Mouse (Mus musculus) embryonic facial prominence, embryonic 10.5 days (tissue): ENCODE measurements around the gene Gpr171. TPM values are rescaled to one million over a fixed set of nuclear protein-coding genes. Genes with fewer than 3 reads are reported as not detected.
"Not testable (repeated sequence)": the region's sequence is repeated elsewhere in the genome, so short reads cannot be mapped to it uniquely, and the experiment has no call there.

ENCODE experiments used
- DNase-seq: peaks from one replicate; pipeline ENCODE4 v3.0.0-alpha.2; 2017; ENCODE audit warnings: low spot score
- H3K27ac ChIP-seq: fragments of 300-500 bp; sonication (generic); replicated peaks from 2 replicates; pipeline ENCODE4 v1.5.1; 2016; ENCODE audit warnings: mild to moderate bottlenecking
- H3K27me3 ChIP-seq: fragments of 300-500 bp; sonication (generic); replicated peaks from 2 replicates; pipeline ENCODE4 v1.6.1; 2016; ENCODE audit warnings: low read depth, mild to moderate bottlenecking; ENCODE audit not compliant: poor library complexity, severe bottlenecking
- H3K36me3 ChIP-seq: fragments of 300-500 bp; sonication (generic); replicated peaks from 2 replicates; pipeline ENCODE4 v1.6.1; 2016; ENCODE audit warnings: mild to moderate bottlenecking, moderate library complexity
- H3K4me1 ChIP-seq: fragments of 300-500 bp; sonication (generic); 2 replicates; pipeline ENCODE4 v1.6.1; 2016
- H3K4me3 ChIP-seq: fragments of 300-500 bp; sonication (generic); 2 replicates; pipeline ENCODE4 v1.5.1; 2016; ENCODE audit warnings: mild to moderate bottlenecking, moderate library complexity
- H3K9me3 ChIP-seq: fragments of 300-500 bp; sonication (generic); 2 replicates; pipeline ENCODE4 v1.6.1; 2016; ENCODE audit warnings: mild to moderate bottlenecking
- WGBS: fragments of 180-500 bp; shearing (Covaris S2); methylation state at CpG from one replicate; pipeline ENCODE4 v1.1.7; 2016; 5-methylcytosine and 5-hydroxymethylcytosine counted together
- polyA plus RNA-seq: library from polyadenylated mRNA; unstranded; fragments of >200 nt; fragmentation: Nextera tagmentation; extraction: Ambion mirVana; gene quantifications from 2 replicates; pipeline ENCODE4 v1.2.1, GENCODE M21; 2016

Gene Gpr171
- 1.1 TPM in 2 replicates for polyA plus RNA-seq

- DNase-seq, result no peak
- 78% methylated on average over 6 of the region's 6 CpGs for WGBS
Measured at GRCm38 (mm10) chr3:59101218-59101986, at the start of gene Gpr171. Gpr171 (minus strand) TSS chr3:59101821.

GRCm38 (mm10) chr3:59150624-59151023 is 49.0 kb upstream of the Gpr171 start:
- WGBS, result 98% methylated on average over 2 of the region's 2 CpGs
- Histone ChIP-seq H3K9me3 (no peaks in the 10 kb centered on the region), H3K4me3 (no peak overlapping the region), H3K27me3 (no peaks in the 10 kb centered on the region), H3K27ac (no peak overlapping the region), H3K4me1 (no peaks in the 10 kb centered on the region), H3K36me3 (no peaks in the 10 kb centered on the region)
- no peak for DNase-seq

More at GRCm38 (mm10) chr3:59101218-59101986, at the start of gene Gpr171:
- Histone ChIP-seq H3K27ac (no peak within 1 kb of the TSS; the same call in 1 of the 2 replicates), H3K4me3 (no peak within 1 kb of the TSS), H3K27me3 (no peaks in the 10 kb centered on the region), H3K36me3 (no peaks in the 10 kb centered on the region), H3K9me3 (no peaks in the 10 kb centered on the region), H3K4me1 (no peaks in the 10 kb centered on the region)

- no peak overlapping the region for H3K4me3 ChIP-seq
- H3K9me3 ChIP-seq, result no peaks in the 10 kb centered on the region
- no peaks in the 10 kb centered on the region for H3K4me1 ChIP-seq
- no peaks in the 10 kb centered on the region for H3K27me3 ChIP-seq
- H3K27ac ChIP-seq, result no peak overlapping the region
- no peak for DNase-seq
- no peaks in the 10 kb centered on the region for H3K36me3 ChIP-seq
Measured at GRCm38 (mm10) chr3:59149646-59150045, 48.0 kb upstream of the Gpr171 start.

GRCm38 (mm10) chr3:59145194-59145593 is 43.6 kb upstream of the Gpr171 start:
- DNase-seq, result no peak
- no peak overlapping the region for H3K4me3 ChIP-seq
- no peak overlapping the region for H3K27ac ChIP-seq
- no peaks in the 10 kb centered on the region for H3K9me3 ChIP-seq
- H3K4me1 ChIP-seq, result 0 out of 2 replicates have a peak, but pooled peaks cover 3% of the 10 kb centered on the region
- H3K36me3 ChIP-seq, result no peaks in the 10 kb centered on the region
- H3K27me3 ChIP-seq, result no peaks in the 10 kb centered on the region
- WGBS, result 73% methylated on average over 5 of the region's 5 CpGs

- 0 out of 2 replicates have a peak, but pooled peaks cover 3% of the 10 kb centered on the region for H3K4me1 ChIP-seq
- no peak overlapping the region for H3K27ac ChIP-seq
- H3K36me3 ChIP-seq, result no peaks in the 10 kb centered on the region
- DNase-seq, result no peak
- H3K4me3 ChIP-seq, result no peak overlapping the region
- WGBS, result 76% methylated on average over 8 of the region's 8 CpGs
- H3K27me3 ChIP-seq, result no peaks in the 10 kb centered on the region
- no peaks in the 10 kb centered on the region for H3K9me3 ChIP-seq
Measured at GRCm38 (mm10) chr3:59141507-59142305, 40.1 kb upstream of the Gpr171 start.

GRCm38 (mm10) chr3:59140941-59141340 is 39.3 kb upstream of the Gpr171 start:
- not testable (repeated sequence) for DNase-seq

GRCm38 (mm10) chr3:59140115-59140514 is 38.5 kb upstream of the Gpr171 start:
- Histone ChIP-seq H3K27me3 (no peaks in the 10 kb centered on the region), H3K4me1 (0 out of 2 replicates have a peak, but pooled peaks cover 3% of the 10 kb centered on the region), H3K9me3 (no peaks in the 10 kb centered on the region), H3K36me3 (no peaks in the 10 kb centered on the region), H3K4me3 (no peak overlapping the region), H3K27ac (no peak overlapping the region)
- WGBS, result 71% methylated on average over 2 of the region's 2 CpGs
- no peak for DNase-seq

More at GRCm38 (mm10) chr3:59140941-59141340, 39.3 kb upstream of the Gpr171 start:
- 94% methylated on average over 4 of the region's 4 CpGs for WGBS
- H3K9me3 ChIP-seq, H3K36me3 ChIP-seq, H3K4me1 ChIP-seq, H3K27me3 ChIP-seq, H3K4me3 ChIP-seq, H3K27ac ChIP-seq: not testable (repeated sequence)

GRCm38 (mm10) chr3:59139651-59140051 is 38.0 kb upstream of the Gpr171 start:
- H3K36me3 ChIP-seq, result no peaks in the 10 kb centered on the region
- H3K9me3 ChIP-seq, result no peaks in the 10 kb centered on the region
- no peak overlapping the region for H3K27ac ChIP-seq
- H3K4me3 ChIP-seq, result no peak overlapping the region
- DNase-seq, result no peak
- H3K4me1 ChIP-seq, result 0 out of 2 replicates have a peak, but pooled peaks cover 3% of the 10 kb centered on the region
- no peaks in the 10 kb centered on the region for H3K27me3 ChIP-seq

GRCm38 (mm10) chr3:59138946-59139468 is 37.4 kb upstream of the Gpr171 start:
- no peaks in the 10 kb centered on the region for H3K9me3 ChIP-seq
- no peaks in the 10 kb centered on the region for H3K36me3 ChIP-seq
- H3K4me3 ChIP-seq, result no peak overlapping the region
- no peaks in the 10 kb centered on the region for H3K27me3 ChIP-seq
- no peak overlapping the region for H3K27ac ChIP-seq
- H3K4me1 ChIP-seq, result 0 out of 2 replicates have a peak, but pooled peaks cover 3% of the 10 kb centered on the region
- no peak for DNase-seq
- WGBS, result 84% methylated on average over 12 of the region's 12 CpGs

- Histone ChIP-seq H3K9me3 (no peaks in the 10 kb centered on the region), H3K4me3 (no peak overlapping the region), H3K27ac (no peak overlapping the region), H3K4me1 (no peaks in the 10 kb centered on the region), H3K27me3 (no peaks in the 10 kb centered on the region), H3K36me3 (no peaks in the 10 kb centered on the region)
- DNase-seq, result no peak
- 77% methylated on average over 5 of the region's 5 CpGs for WGBS
Measured at GRCm38 (mm10) chr3:59135911-59136653, 34.5 kb upstream of the Gpr171 start.

- no peaks in the 10 kb centered on the region for H3K4me1 ChIP-seq
- no peaks in the 10 kb centered on the region for H3K36me3 ChIP-seq
- H3K9me3 ChIP-seq, result no peaks in the 10 kb centered on the region
- H3K27ac ChIP-seq, result no peak overlapping the region
- no peak overlapping the region for H3K4me3 ChIP-seq
- DNase-seq, result no peak
- H3K27me3 ChIP-seq, result no peaks in the 10 kb centered on the region
- WGBS, result 85% methylated on average over 5 of the region's 5 CpGs
Measured at GRCm38 (mm10) chr3:59133189-59133588, 31.6 kb upstream of the Gpr171 start.

GRCm38 (mm10) chr3:59131966-59132365 is 30.3 kb upstream of the Gpr171 start:
- 89% methylated on average over 4 of the region's 4 CpGs for WGBS
- Histone ChIP-seq H3K36me3 (no peaks in the 10 kb centered on the region), H3K4me3 (no peak overlapping the region), H3K9me3 (no peaks in the 10 kb centered on the region), H3K27me3 (no peaks in the 10 kb centered on the region), H3K4me1 (no peaks in the 10 kb centered on the region), H3K27ac (no peak overlapping the region)
- no peak for DNase-seq
